Mouse (Mus musculus): ENCODE results near the gene Nme4. TPM values are rescaled to one million over a fixed set of nuclear protein-coding genes. Genes with fewer than 3 reads are reported as not detected.

Nme4 gene
- polyA plus RNA-seq (2014; fragmentation: Nextera tagmentation; extraction: Ambion mirVana): 81.7 and 84.2 TPM in 2 replicates

- Histone ChIP-seq H3K4me1 (ENCODE audit: control insufficient read depth, insufficient read depth, low read length) (peaks cover 9% of the 10 kb centered on the region; the same call in 1 of the 2 replicates), H3K27ac (ENCODE audit: low read depth, low read length) (peak within 1 kb of the TSS; percentile 50; the same call in 1 of the 2 replicates), H3K9ac (ENCODE audit: low read depth, low read length) (peak within 1 kb of the TSS; percentile 86), H3K27me3 (ENCODE audit: control insufficient read depth, insufficient read depth, low read length) (no peaks in the 10 kb centered on the region), H3K36me3 (ENCODE audit: control insufficient read depth, insufficient read depth, low read length) (0 out of 2 replicates have a peak, but pooled peaks cover 2% of the 10 kb centered on the region), H3K4me2 (peak within 1 kb of the TSS; percentile 88), H3K9me3 (replicated peaks; ENCODE audit: control insufficient read depth, low read length) (no peaks in the 10 kb centered on the region), H3K4me3 (ENCODE audit: low read depth, low read length) (peak within 1 kb of the TSS; percentile 75)
- ATAC-seq (replicated peaks; ENCODE audit: insufficient number of reproducible peaks, low FRiP score, low TSS enrichment): peak; percentile 74
- 4% methylated on average over 47 of the region's 47 CpGs for WGBS (ENCODE audit: insufficient replicate concordance)
Measured at GRCm38 (mm10) chr17:26095121-26095740, at the start of gene Nme4. Gene Nme4 (minus strand): TSS chr17:26095602.

GRCm38 (mm10) chr17:26143386-26143785 is 48.0 kb upstream of the Nme4 start:
- no peak overlapping the region for H3K9ac ChIP-seq (ENCODE audit: low read depth, low read length)
- peaks cover 12% of the 10 kb centered on the region for H3K36me3 ChIP-seq (ENCODE audit: control insufficient read depth, insufficient read depth, low read length)
- H3K4me1 ChIP-seq (ENCODE audit: control insufficient read depth, insufficient read depth, low read length): peaks cover 9% of the 10 kb centered on the region; the same call in 1 of the 2 replicates
- WGBS (ENCODE audit: insufficient replicate concordance): 93% methylated on average over 5 of the region's 5 CpGs
- no peak overlapping the region for H3K27ac ChIP-seq (ENCODE audit: low read depth, low read length)
- H3K4me2 ChIP-seq: no peak overlapping the region
- H3K9me3 ChIP-seq (replicated peaks; ENCODE audit: control insufficient read depth, low read length): no peaks in the 10 kb centered on the region
- no peak for ATAC-seq (replicated peaks; ENCODE audit: insufficient number of reproducible peaks, low FRiP score, low TSS enrichment)
- no peaks in the 10 kb centered on the region for H3K27me3 ChIP-seq (ENCODE audit: control insufficient read depth, insufficient read depth, low read length)
- H3K4me3 ChIP-seq (ENCODE audit: low read depth, low read length): no peak overlapping the region

GRCm38 (mm10) chr17:26142796-26143195 is 47.4 kb upstream of the Nme4 start:
- Histone ChIP-seq H3K4me2 (no peak overlapping the region), H3K4me1 (ENCODE audit: control insufficient read depth, insufficient read depth, low read length) (peaks cover 9% of the 10 kb centered on the region; the same call in 1 of the 2 replicates), H3K9ac (ENCODE audit: low read depth, low read length) (no peak overlapping the region), H3K36me3 (ENCODE audit: control insufficient read depth, insufficient read depth, low read length) (peaks cover 10% of the 10 kb centered on the region), H3K27me3 (ENCODE audit: control insufficient read depth, insufficient read depth, low read length) (no peaks in the 10 kb centered on the region), H3K27ac (ENCODE audit: low read depth, low read length) (no peak overlapping the region), H3K4me3 (ENCODE audit: low read depth, low read length) (no peak overlapping the region), H3K9me3 (replicated peaks; ENCODE audit: control insufficient read depth, low read length) (no peaks in the 10 kb centered on the region)
- no peak for ATAC-seq (replicated peaks; ENCODE audit: insufficient number of reproducible peaks, low FRiP score, low TSS enrichment)
- WGBS (ENCODE audit: insufficient replicate concordance): 86% methylated on average over 4 of the region's 4 CpGs

GRCm38 (mm10) chr17:26138901-26139381 is 43.5 kb upstream of the Nme4 start:
- peak overlapping the region; percentile 76 for H3K4me2 ChIP-seq
- H3K4me3 ChIP-seq (ENCODE audit: low read depth, low read length): peak overlapping the region; percentile 90
- H3K27ac ChIP-seq (ENCODE audit: low read depth, low read length): peak overlapping the region; percentile 94
- peak; percentile 67 for ATAC-seq (replicated peaks; ENCODE audit: insufficient number of reproducible peaks, low FRiP score, low TSS enrichment)
- peaks cover 9% of the 10 kb centered on the region; the same call in 1 of the 2 replicates for H3K4me1 ChIP-seq (ENCODE audit: control insufficient read depth, insufficient read depth, low read length)
- no peaks in the 10 kb centered on the region for H3K9me3 ChIP-seq (replicated peaks; ENCODE audit: control insufficient read depth, low read length)
- H3K36me3 ChIP-seq (ENCODE audit: control insufficient read depth, insufficient read depth, low read length): peaks cover 8% of the 10 kb centered on the region
- no peaks in the 10 kb centered on the region for H3K27me3 ChIP-seq (ENCODE audit: control insufficient read depth, insufficient read depth, low read length)
- WGBS (ENCODE audit: insufficient replicate concordance): under 1% methylated on average over 53 of the region's 58 CpGs
- H3K9ac ChIP-seq (ENCODE audit: low read depth, low read length): peak overlapping the region; percentile 94

GRCm38 (mm10) chr17:26138239-26138836 is 42.9 kb upstream of the Nme4 start, which contains the start of gene Axin1:
Gene Axin1 (plus strand): TSS chr17:26138688.
- peaks cover 4% of the 10 kb centered on the region for H3K36me3 ChIP-seq (ENCODE audit: control insufficient read depth, insufficient read depth, low read length)
- peaks cover 9% of the 10 kb centered on the region; the same call in 1 of the 2 replicates for H3K4me1 ChIP-seq (ENCODE audit: control insufficient read depth, insufficient read depth, low read length)
- no peaks in the 10 kb centered on the region for H3K9me3 ChIP-seq (replicated peaks; ENCODE audit: control insufficient read depth, low read length)
- WGBS (ENCODE audit: insufficient replicate concordance): 1% methylated on average over 42 of the region's 42 CpGs
- ATAC-seq (replicated peaks; ENCODE audit: insufficient number of reproducible peaks, low FRiP score, low TSS enrichment): peak; percentile 93
- peak within 1 kb of the TSS; percentile 90 for H3K4me3 ChIP-seq (ENCODE audit: low read depth, low read length)
- H3K4me2 ChIP-seq: peak within 1 kb of the TSS; percentile 76
- no peaks in the 10 kb centered on the region for H3K27me3 ChIP-seq (ENCODE audit: control insufficient read depth, insufficient read depth, low read length)
- H3K27ac ChIP-seq (ENCODE audit: low read depth, low read length): peak within 1 kb of the TSS; percentile 94
- H3K9ac ChIP-seq (ENCODE audit: low read depth, low read length): peak within 1 kb of the TSS; percentile 94

- peak overlapping the region; percentile 94 for H3K27ac ChIP-seq (ENCODE audit: low read depth, low read length)
- WGBS (ENCODE audit: insufficient replicate concordance): 73% methylated on average over 2 of the region's 2 CpGs
- H3K9me3 ChIP-seq (replicated peaks; ENCODE audit: control insufficient read depth, low read length): no peaks in the 10 kb centered on the region
- peak overlapping the region; percentile 59 for H3K9ac ChIP-seq (ENCODE audit: low read depth, low read length)
- ATAC-seq (replicated peaks; ENCODE audit: insufficient number of reproducible peaks, low FRiP score, low TSS enrichment): no peak
- peaks cover 9% of the 10 kb centered on the region; the same call in 1 of the 2 replicates for H3K4me1 ChIP-seq (ENCODE audit: control insufficient read depth, insufficient read depth, low read length)
- H3K27me3 ChIP-seq (ENCODE audit: control insufficient read depth, insufficient read depth, low read length): no peaks in the 10 kb centered on the region
- no peaks in the 10 kb centered on the region for H3K36me3 ChIP-seq (ENCODE audit: control insufficient read depth, insufficient read depth, low read length)
- H3K4me3 ChIP-seq (ENCODE audit: low read depth, low read length): peak overlapping the region; percentile 90
- peak overlapping the region; percentile 76 for H3K4me2 ChIP-seq
Measured at GRCm38 (mm10) chr17:26137751-26138130, 42.3 kb upstream of the Nme4 start.

GRCm38 (mm10) chr17:26137106-26137750 is 41.8 kb upstream of the Nme4 start:
- Histone ChIP-seq H3K4me3 (ENCODE audit: low read depth, low read length) (no peak overlapping the region), H3K9me3 (replicated peaks; ENCODE audit: control insufficient read depth, low read length) (no peaks in the 10 kb centered on the region), H3K27ac (ENCODE audit: low read depth, low read length) (no peak overlapping the region), H3K27me3 (ENCODE audit: control insufficient read depth, insufficient read depth, low read length) (no peaks in the 10 kb centered on the region), H3K4me1 (ENCODE audit: control insufficient read depth, insufficient read depth, low read length) (peaks cover 9% of the 10 kb centered on the region; the same call in 1 of the 2 replicates), H3K36me3 (ENCODE audit: control insufficient read depth, insufficient read depth, low read length) (peaks cover 1% of the 10 kb centered on the region; the same call in 1 of the 2 replicates), H3K9ac (ENCODE audit: low read depth, low read length) (peak overlapping the region; percentile 34; the same call in 1 of the 2 replicates), H3K4me2 (peak overlapping the region; percentile 76; the same call in 1 of the 2 replicates)
- no peak for ATAC-seq (replicated peaks; ENCODE audit: insufficient number of reproducible peaks, low FRiP score, low TSS enrichment)
- 74% methylated on average over 11 of the region's 11 CpGs for WGBS (ENCODE audit: insufficient replicate concordance)
